Mouse (Mus musculus) liver, postnatal 0 days (tissue): ENCODE measurements at regions not wholly inside any gene's neighbourhood (a gene's known extent, or its start where the extent isn't known, plus 50 kb on each side); places are given as distances from the start of the nearest gene placed in this dataset.

Experiments used
- CTCF ChIP-seq: sonication (generic); IDR thresholded peaks from 2 replicates; pipeline ENCODE4 v1.5.1; 2016; ENCODE audit warnings: antibody characterized with exemption, low read depth
- EP300 ChIP-seq: IDR thresholded peaks from 2 replicates; pipeline ENCODE4 v1.6.1; 2016; ENCODE audit warnings: antibody characterized with exemption, low read depth, mild to moderate bottlenecking

DNA sequence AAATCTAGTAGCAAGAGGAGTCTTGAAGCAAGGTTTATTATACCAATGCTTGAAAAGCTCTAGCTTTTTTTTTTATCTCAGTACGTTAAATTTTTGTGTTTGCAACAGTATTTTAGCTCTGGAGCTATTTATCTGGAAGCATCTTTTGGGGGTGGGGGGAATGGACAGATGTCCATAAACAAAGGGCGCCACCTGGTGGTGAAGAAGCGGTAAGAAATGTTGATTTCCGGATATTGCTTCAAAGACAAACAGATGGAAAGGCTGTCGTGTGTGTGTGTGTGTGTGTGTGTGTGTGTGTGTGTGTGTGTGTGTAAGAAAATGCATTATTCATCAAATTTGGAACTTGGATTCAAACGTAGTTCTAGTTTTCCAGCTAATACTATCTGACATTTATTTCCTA, 325.4 kb downstream of the Mtx2 start:
- TF ChIP-seq CTCF, result peak; percentile 74
- TF ChIP-seq EP300, result no peak
